Mouse (Mus musculus) heart, adult 2 months (tissue): ENCODE measurements around the gene Dnaaf3. TPM values are rescaled to one million over a fixed set of nuclear protein-coding genes. Genes with fewer than 3 reads are reported as not detected.

Experiments used
- DNase-seq, 2 experiments: peaks; one replicate each; pipeline ENCODE4 v3.0.0; 2021
- H3K27ac ChIP-seq: fragments of 200-600 bp; 2 replicates; pipeline ENCODE4 v1.8.1; 2022
- H3K27me3 ChIP-seq: fragments of 200-500 bp; 2 replicates; pipeline ENCODE4 v1.6.1; 2012; ENCODE audit warnings: mild to moderate bottlenecking, low read length, inconsistent platforms, mixed read lengths; ENCODE audit not compliant: control insufficient read depth, insufficient read depth
- H3K36me3 ChIP-seq: fragments of 200-500 bp; 2 replicates; pipeline ENCODE4 v1.6.1; 2012; ENCODE audit warnings: low read length, inconsistent platforms; ENCODE audit not compliant: control insufficient read depth, insufficient read depth
- H3K4me1 ChIP-seq: fragments of 200-500 bp; 2 replicates; pipeline ENCODE4 v1.6.1; 2011; ENCODE audit warnings: low read length; ENCODE audit not compliant: control insufficient read depth, insufficient read depth
- H3K4me3 ChIP-seq: fragments of 200-600 bp; 2 replicates; pipeline ENCODE4 v1.8.1; 2022
- H3K79me2 ChIP-seq: fragments of 200-500 bp; replicated peaks from 2 replicates; pipeline ENCODE4 v1.6.1; 2012; ENCODE audit warnings: mild to moderate bottlenecking, inconsistent platforms, low read length, moderate library complexity, mixed read lengths; ENCODE audit not compliant: control insufficient read depth, insufficient read depth
- H3K9ac ChIP-seq: fragments of 200-500 bp; 2 replicates; pipeline ENCODE4 v1.6.1; 2012; ENCODE audit warnings: low read depth, mild to moderate bottlenecking, control low read depth, inconsistent platforms, low read length, mixed read lengths
- CTCF ChIP-seq: fragments of 200-600 bp; IDR thresholded peaks from 2 replicates; pipeline ENCODE4 v1.8.1; 2022; ENCODE audit warnings: antibody characterized with exemption, mild to moderate bottlenecking, moderate library complexity
- EP300 ChIP-seq: fragments of 200-500 bp; IDR thresholded peaks from 2 replicates; pipeline ENCODE4 v1.6.1; 2011; ENCODE audit warnings: low read depth, low read length, control low read depth; ENCODE audit not compliant: insufficient read depth
- POLR2A ChIP-seq: fragments of 200-500 bp; IDR thresholded peaks from 2 replicates; pipeline ENCODE4 v1.6.1; 2011; ENCODE audit warnings: mild to moderate bottlenecking, low read depth, low read length, control low read depth; ENCODE audit not compliant: insufficient read depth
- WGBS: fragments of 180-500 bp; shearing (Covaris S2); methylation state at CpG from one replicate; pipeline ENCODE4 v1.1.7; 2018; 5-methylcytosine and 5-hydroxymethylcytosine counted together
- intact Hi-C: fragments of 180-260 bp; cut with DNase I; formaldehyde crosslinking; loops from one replicate; pipeline ENCODE4 v1.15.1; 2025
- polyA plus RNA-seq: library from polyadenylated mRNA; depleted of rRNA; stranded (reverse); fragments of >200 nt; gene quantifications from 2 replicates; pipeline ENCODE4 v1.2.3, GENCODE M21; 2012
- total RNA-seq, 2 experiments: library from RNA; stranded (reverse); gene quantifications; 2 replicates each; pipeline ENCODE4 v1.2.3; 2021

Dnaaf3 gene
- total and polyA plus RNA-seq, 3 experiments, result 2.3 to 13.2 (median 2.7) TPM

- no peaks in the 10 kb centered on the region for H3K79me2 ChIP-seq
- no peaks in the 10 kb centered on the region for H3K27me3 ChIP-seq
- H3K9ac ChIP-seq, result no peak overlapping the region
- H3K36me3 ChIP-seq, result no peaks in the 10 kb centered on the region; the same call in 1 of the 2 replicates
- no peak overlapping the region for H3K27ac ChIP-seq
- TF ChIP-seq POLR2A (no peak), CTCF (no peak), EP300 (no peak)
- 84% methylated on average over 8 of the region's 8 CpGs for WGBS
- no peak overlapping the region for H3K4me3 ChIP-seq
- DNase-seq, result no peak
- intact Hi-C loops, result loop anchor here (10.0 kb wide), 2 partner anchors 374 to 406 kb away; partner anchors contain the start of genes Leng8 and Zfp628
- peaks cover 13% of the 10 kb centered on the region for H3K4me1 ChIP-seq
These were observed 23.5 kb downstream of the Dnaaf3 start for GRCm38 (mm10) chr7:4508739-4509116.

- WGBS, result 60% methylated on average over 32 of the region's 32 CpGs
- DNase-seq, result no peak
- intact Hi-C loops, result loop anchor here (10.0 kb wide), 2 partner anchors 373 to 407 kb away; partner anchors contain the start of genes Leng8 and Zfp628
- no peaks in the 10 kb centered on the region for H3K27me3 ChIP-seq
- no peaks in the 10 kb centered on the region; the same call in 1 of the 2 replicates for H3K36me3 ChIP-seq
- H3K4me1 ChIP-seq, result peaks cover 13% of the 10 kb centered on the region
- H3K79me2 ChIP-seq, result no peaks in the 10 kb centered on the region
- TF ChIP-seq CTCF (peak; percentile 60), POLR2A (no peak)
- no peak overlapping the region for H3K4me3 ChIP-seq
- H3K9ac ChIP-seq, result no peak overlapping the region
- no peak overlapping the region for H3K27ac ChIP-seq
These were observed 24.1 kb downstream of the Dnaaf3 start for GRCm38 (mm10) chr7:4508062-4508738.

- no peak overlapping the region for H3K9ac ChIP-seq
- no peak overlapping the region for H3K27ac ChIP-seq
- 95% methylated on average over 2 of the region's 4 CpGs for WGBS
- no peak for DNase-seq
- H3K27me3 ChIP-seq, result no peaks in the 10 kb centered on the region
- H3K4me3 ChIP-seq, result no peak overlapping the region
- no peak for TF ChIP-seq POLR2A
- no peak for TF ChIP-seq CTCF
- no peak for TF ChIP-seq EP300
- H3K79me2 ChIP-seq, result no peaks in the 10 kb centered on the region
- peaks cover 14% of the 10 kb centered on the region for H3K4me1 ChIP-seq
- intact Hi-C loops, result loop anchor here (10.0 kb wide), 2 partner anchors 372 to 408 kb away; partner anchors contain the start of genes Leng8 and Zfp628
- no peaks in the 10 kb centered on the region; the same call in 1 of the 2 replicates for H3K36me3 ChIP-seq
These were observed 25.0 kb downstream of the Dnaaf3 start for GRCm38 (mm10) chr7:4507220-4507619.

- peaks cover 3% of the 10 kb centered on the region for H3K79me2 ChIP-seq
- peak in 1 of 2 experiments; percentile 38 for DNase-seq
- intact Hi-C loops, result loop anchor here (5.0 to 10.0 kb wide), 3 partner anchors 58 to 410 kb away; partner anchors contain the start of genes Leng8, Rdh13 and Zfp628
- H3K27ac ChIP-seq, result peak overlapping the region; percentile 26
- H3K36me3 ChIP-seq, result peaks cover under 1% of the 10 kb centered on the region; the same call in 1 of the 2 replicates
- H3K4me1 ChIP-seq, result peaks cover 7% of the 10 kb centered on the region
- TF ChIP-seq CTCF (no peak), EP300 (peak; percentile 52; the same call in 1 of the 2 replicates), POLR2A (0 out of 2 replicates have a peak, but pooled peaks have one; percentile 13)
- H3K4me3 ChIP-seq, result no peak overlapping the region
- no peaks in the 10 kb centered on the region for H3K27me3 ChIP-seq
- no peak overlapping the region for H3K9ac ChIP-seq
- WGBS, result 36% methylated on average over 11 of the region's 11 CpGs
These were observed 27.4 kb downstream of the Dnaaf3 start for GRCm38 (mm10) chr7:4504646-4505435.

- Histone ChIP-seq H3K4me1 (peaks cover 16% of the 10 kb centered on the region), H3K27ac (no peak overlapping the region; the same call in 1 of the 2 replicates), H3K4me3 (no peak overlapping the region), H3K79me2 (peaks cover 3% of the 10 kb centered on the region), H3K36me3 (peaks cover 3% of the 10 kb centered on the region; the same call in 1 of the 2 replicates), H3K27me3 (no peaks in the 10 kb centered on the region), H3K9ac (no peak overlapping the region)
- 73% methylated on average over 5 of the region's 5 CpGs for WGBS
- intact Hi-C loops, result loop anchor here (5.0 to 10.0 kb wide), 3 partner anchors 57 to 411 kb away; partner anchors contain the start of genes Leng8, Rdh13 and Zfp628
- TF ChIP-seq POLR2A (no peak), CTCF (no peak), EP300 (no peak)
- no peak for DNase-seq
These were observed 28.4 kb downstream of the Dnaaf3 start for GRCm38 (mm10) chr7:4503858-4504257.
